Mouse (Mus musculus): ENCODE data around the gene Mtus2. TPM values are rescaled to one million over a fixed set of nuclear protein-coding genes. Genes with fewer than 3 reads are reported as not detected.
"Not testable (repeated sequence)": the region's sequence is repeated elsewhere in the genome, so short reads cannot be mapped to it uniquely, and the experiment has no call there.

Mtus2 gene
- total RNA-seq, 2 experiments from 2014 or later: 0.08 to 0.15 TPM

DNA sequence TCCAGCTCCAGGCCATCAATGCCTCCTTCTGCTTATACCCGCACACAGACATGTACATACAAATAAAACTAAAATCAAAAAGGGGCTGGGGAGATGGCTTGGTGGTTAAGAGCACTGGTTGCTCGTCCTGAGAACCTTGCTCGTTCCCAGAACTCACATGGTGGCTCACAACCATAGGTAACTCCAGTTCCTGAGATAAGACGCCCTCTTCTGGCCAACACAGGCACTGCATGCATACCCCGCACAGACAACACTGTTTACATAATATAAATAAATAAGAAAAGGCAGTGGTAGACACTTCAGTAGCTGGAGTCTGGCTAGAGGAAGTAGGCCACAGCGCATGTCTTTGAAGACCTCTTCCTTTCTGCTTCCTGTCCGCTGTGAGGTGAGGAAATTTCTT lies 335.7 kb downstream of the Mtus2 start:
- Histone ChIP-seq H3K27ac (no peak overlapping the region), H3K4me3 (no peak overlapping the region)
- intact Hi-C loops (cut with DNase I): no loop called here
- no peak for TF ChIP-seq CTCF (IDR thresholded peaks at IDR 0.05)
- DNase-seq: no peak

DNA sequence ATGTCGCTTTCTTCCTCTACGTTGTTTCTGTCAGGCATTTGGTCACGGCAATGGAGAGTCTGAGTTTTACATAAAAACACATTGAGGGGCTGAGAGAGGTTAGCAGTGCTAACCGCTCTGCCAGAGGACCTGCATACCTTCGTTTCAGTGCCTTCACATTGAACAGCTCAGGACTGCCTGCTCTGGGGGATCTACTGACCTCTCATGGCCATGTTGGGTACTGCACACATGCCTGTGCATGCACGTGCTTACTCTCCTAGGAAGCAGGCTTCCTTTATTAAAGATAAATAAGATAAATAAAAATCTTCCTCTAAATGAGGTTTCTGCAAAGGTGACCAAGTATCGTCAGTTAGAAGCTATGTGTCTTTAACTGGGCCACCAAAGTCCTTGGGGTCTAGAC lies 336.2 kb downstream of the Mtus2 start:
- intact Hi-C loops (cut with DNase I): no loop called here
- Histone ChIP-seq H3K4me3 (no peak overlapping the region), H3K27ac (no peak overlapping the region)
- no peak for DNase-seq
- peak; percentile 45 for TF ChIP-seq CTCF (IDR thresholded peaks at IDR 0.05)

DNA sequence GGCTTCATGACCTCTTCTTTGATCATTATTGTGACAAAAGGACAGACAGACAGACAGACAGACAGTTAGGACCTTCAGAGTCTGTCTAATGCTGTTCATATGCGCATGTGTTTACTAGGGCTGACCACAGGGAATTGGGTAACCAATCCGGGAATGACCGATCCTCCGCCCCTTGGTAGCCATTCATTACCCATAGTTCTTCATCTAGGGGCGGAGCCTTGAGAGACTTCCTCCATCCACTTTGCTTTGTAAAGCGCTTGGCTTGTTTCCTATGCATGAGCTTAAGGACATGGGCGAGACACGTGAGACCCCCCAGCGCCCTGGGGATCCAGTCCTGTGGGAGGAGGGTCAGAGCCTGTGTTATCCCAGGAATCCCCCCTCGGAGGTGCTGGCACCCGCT lies 345.8 kb downstream of the Mtus2 start:
- TF ChIP-seq CTCF (IDR thresholded peaks at IDR 0.05): no peak
- Histone ChIP-seq H3K4me3 (no peak overlapping the region), H3K27ac (no peak overlapping the region)
- intact Hi-C loops (cut with DNase I): no loop called here
- no peak for DNase-seq

DNA sequence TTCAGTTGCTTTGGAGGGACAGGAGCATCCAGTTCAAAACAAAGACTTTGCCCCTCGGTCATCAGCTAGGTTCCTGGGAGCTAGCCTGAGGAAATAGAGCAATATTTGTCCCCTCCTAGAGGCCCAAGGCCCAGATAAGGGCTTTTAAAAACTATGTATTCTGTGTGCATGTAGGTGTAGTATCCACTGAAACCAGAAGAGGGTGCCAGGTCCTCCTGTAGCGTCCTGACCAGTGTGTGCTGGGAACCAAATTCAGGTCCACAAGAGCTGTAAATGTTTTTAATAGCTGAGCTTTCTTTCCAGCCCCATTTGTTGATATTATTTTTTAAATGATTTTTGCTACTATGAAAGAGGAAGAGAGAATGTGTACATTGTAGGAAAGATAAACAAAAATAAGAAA lies 347.0 kb downstream of the Mtus2 start:
- no peak for TF ChIP-seq CTCF (IDR thresholded peaks at IDR 0.05)
- intact Hi-C loops (cut with DNase I): no loop called here

DNA sequence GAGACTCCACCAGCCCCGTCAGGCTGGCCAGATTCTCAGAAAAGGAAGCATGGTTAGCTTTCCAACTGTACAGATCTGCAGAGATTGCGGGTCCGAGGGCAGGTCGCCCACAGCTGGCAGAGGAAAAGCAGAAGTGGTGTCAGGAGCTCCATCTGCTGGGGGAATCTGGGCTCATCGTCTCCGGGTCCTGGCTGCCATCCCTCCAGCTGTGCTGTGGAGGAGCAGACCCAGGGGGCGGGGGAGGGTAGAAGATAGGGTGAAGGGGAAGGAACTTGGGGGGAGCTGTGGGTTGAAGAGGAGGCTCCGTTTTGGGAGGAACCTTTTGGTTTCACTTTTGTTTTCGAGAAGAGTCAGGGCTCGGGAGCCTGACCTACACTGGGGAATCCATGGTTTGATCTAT lies 353.7 kb downstream of the Mtus2 start:
- Histone ChIP-seq H3K27ac (no peak overlapping the region), H3K4me3 (peak overlapping the region; percentile 53)
- intact Hi-C loops (cut with DNase I): no loop called here
- TF ChIP-seq CTCF (IDR thresholded peaks at IDR 0.05): no peak
- no peak for DNase-seq

More for the DNA sequence above, 347.0 kb downstream of the Mtus2 start:
- no peak overlapping the region for H3K4me3 ChIP-seq
- DNase-seq: no peak
- no peak overlapping the region for H3K27ac ChIP-seq

DNA sequence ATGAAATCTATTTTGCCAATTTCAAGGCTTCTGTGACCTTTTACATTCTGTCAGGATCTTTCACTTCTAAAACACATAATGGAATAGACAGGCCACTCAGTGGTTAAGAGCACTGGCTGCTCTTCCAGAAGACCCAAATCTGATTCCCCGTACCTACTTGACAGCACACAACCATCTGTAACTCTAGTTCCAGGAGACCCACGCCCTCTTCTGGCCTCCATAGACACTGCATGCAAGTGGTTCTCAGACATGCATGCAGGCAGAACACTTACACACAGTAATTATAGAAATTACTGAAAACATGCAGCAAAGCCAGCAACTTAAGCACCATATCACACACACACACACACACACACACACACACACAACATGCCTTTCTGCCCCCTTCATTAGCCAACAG lies 355.3 kb downstream of the Mtus2 start:
- Histone ChIP-seq H3K27ac (no peak overlapping the region), H3K4me3 (no peak overlapping the region)
- no peak for TF ChIP-seq CTCF (IDR thresholded peaks at IDR 0.05)
- intact Hi-C loops (cut with DNase I): no loop called here
- DNase-seq: no peak

DNA sequence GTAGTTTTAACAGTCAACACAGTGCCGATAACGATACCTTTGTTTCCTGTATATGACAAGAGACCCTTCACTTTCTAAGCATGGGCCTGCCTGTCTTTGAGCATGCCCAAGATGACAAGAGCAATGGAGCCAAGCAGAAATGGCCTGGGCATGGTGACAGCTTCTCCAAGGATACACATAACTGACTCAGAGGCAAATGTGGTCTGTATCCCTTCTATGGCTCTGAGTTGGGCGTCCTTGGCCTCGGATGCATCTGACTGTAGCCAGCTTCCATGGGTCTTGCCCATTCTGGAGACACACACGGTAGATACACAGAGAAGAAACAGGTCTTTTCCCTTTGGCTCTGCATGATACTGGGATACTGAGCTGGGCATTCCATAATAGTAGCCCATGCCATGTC lies 357.8 kb downstream of the Mtus2 start:
- H3K4me3 ChIP-seq: no peak overlapping the region
- TF ChIP-seq CTCF (IDR thresholded peaks at IDR 0.05): no peak
- no peak overlapping the region for H3K27ac ChIP-seq
- intact Hi-C loops (cut with DNase I): no loop called here
- no peak for DNase-seq

DNA sequence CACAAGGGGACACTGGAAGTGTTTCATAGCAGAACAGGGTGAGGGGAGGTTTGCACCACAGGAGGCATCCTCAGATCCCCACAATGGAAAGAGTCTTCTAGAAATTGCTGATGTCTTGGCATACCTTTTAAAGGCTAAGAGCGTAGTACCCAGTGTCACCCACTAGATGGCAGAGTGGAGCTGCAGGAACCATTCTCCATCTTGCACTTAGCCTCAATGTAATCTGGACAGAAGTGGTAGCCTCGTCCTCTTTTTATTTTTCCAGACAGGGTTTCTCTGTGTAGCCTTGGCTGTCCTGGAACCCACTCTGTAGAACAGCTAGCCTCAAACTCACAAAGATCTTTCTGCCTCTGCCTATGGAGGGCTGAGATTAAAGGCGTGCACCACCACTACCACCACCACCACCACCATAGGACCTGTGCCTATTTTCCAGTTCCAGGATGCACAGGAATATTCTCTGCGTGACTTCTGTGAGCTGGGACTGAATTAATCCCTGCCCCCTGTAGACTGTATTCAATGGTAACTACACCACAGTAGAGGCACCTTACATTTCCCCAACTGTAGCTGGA lies 368.3 kb downstream of the Mtus2 start:
- TF ChIP-seq CTCF (IDR thresholded peaks at IDR 0.05): peak; percentile 94; the same call in 1 of the 2 replicates
- H3K4me3 ChIP-seq: no peak overlapping the region
- intact Hi-C loops (cut with DNase I): no loop called here
- peak; percentile 40 for DNase-seq
- no peak overlapping the region for H3K27ac ChIP-seq

DNA sequence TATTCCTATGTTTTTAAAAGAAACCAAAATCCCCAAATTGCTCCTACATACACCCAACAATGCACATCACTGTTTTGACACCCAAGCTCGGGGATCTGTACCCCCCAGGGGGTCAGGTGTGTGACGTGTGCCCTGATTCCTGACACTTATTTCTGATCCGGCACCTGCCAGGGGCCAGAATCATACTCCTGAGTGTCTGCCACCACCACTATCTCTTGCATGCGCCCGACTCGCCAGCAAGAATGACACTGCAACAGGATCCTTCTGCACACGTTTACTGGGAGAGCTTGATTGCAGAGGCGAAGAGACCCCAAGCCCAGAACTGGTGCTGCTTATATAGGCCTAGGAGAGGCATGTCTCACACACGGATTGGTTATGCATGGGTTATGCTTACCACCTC lies 369.2 kb downstream of the Mtus2 start:
- H3K4me3 ChIP-seq; intact Hi-C loops (cut with DNase I); H3K27ac ChIP-seq; DNase-seq: not testable (repeated sequence)

DNA sequence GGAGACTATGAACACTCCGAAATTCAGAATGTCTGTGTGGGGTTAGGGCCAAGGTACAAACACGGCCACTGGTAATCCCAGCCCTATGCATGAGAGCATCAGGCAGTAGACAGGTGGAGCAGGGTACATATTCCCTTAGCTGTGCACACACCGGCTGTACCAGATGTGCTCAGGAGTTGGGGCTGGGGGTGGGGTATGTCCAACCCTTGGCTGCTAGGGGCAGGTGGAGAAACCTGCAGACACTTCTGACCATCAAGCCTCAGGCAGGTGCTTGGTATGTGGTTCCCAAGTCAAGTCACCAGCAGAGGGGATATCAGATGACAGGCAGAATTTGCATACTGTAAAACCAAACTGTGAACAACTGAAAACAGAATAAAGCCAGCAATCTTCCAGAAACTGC lies 371.9 kb downstream of the Mtus2 start:
- no peak overlapping the region for H3K27ac ChIP-seq
- intact Hi-C loops (cut with DNase I): no loop called here
- TF ChIP-seq CTCF (IDR thresholded peaks at IDR 0.05): no peak
- no peak for DNase-seq
- H3K4me3 ChIP-seq: no peak overlapping the region

DNA sequence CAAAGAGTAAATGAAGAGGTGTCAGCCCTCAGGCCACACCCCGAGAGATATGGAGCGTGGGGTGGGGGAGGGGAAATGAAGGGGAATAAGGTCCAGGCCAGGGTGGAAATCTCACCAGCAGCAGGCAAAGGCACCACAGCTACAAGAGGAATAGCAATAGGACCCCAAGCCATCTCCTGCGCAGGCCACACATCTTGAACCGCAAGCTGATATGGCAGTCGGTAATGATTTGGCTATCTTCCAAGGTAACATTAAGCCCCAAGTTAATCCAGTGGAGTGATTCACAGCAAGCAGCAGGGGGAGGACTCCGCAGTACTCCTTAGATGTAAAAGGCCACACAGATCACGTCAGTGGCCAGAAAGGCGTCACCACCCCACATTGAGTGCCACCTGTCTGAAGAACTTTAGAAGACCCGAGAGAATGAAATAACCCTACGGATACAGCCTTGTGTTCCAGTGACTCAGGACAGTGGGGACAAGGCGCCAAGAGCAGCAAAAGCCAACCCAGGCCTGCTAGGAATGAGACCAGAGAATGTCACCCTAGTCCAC lies 374.2 kb downstream of the Mtus2 start:
- TF ChIP-seq CTCF (IDR thresholded peaks at IDR 0.05): no peak
- Histone ChIP-seq H3K27ac (no peak overlapping the region), H3K4me3 (no peak overlapping the region)
- intact Hi-C loops (cut with DNase I): no loop called here
- no peak for DNase-seq

DNA sequence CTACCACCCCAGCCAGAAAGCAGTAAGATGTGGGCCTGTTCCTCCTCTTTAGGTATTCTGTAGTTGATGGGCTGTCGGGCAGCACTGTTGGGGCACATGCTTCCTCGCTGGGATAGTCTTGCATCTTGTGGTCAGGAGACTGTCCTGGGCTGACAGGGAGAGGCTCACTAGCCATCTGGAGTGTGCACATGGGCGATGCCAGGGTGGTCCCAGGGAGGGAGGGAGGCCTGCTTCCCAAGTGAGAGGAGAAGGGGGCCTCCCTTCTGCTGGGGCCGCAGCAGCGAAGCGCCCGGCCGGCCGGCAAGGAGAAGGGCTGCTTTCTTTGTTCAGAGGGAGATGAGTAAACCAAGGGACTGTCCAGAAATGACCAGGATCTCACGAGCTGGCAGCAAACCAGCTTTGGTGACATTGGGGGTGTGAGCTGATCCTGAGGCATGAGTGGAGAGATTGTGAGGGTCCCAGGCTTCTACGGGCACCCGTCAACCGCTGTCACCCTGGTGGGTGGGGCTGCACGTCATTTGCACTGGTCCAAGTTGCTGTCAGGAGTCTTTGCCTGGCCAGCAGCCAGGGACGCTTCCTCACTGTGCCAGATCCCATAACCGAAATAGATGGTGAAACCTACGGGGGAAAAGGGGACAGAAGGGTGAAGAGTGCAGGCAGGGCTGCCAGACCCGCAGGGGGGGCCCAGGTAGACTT lies 375.0 kb downstream of the Mtus2 start:
- TF ChIP-seq CTCF (IDR thresholded peaks at IDR 0.05): no peak
- Histone ChIP-seq H3K4me3 (no peak overlapping the region), H3K27ac (no peak overlapping the region)
- intact Hi-C loops (cut with DNase I): loop anchor here (1.0 to 2.0 kb wide), 2 partner anchors 119 to 461 kb away; no protein-coding TSS in a partner anchor
- no peak for DNase-seq

DNA sequence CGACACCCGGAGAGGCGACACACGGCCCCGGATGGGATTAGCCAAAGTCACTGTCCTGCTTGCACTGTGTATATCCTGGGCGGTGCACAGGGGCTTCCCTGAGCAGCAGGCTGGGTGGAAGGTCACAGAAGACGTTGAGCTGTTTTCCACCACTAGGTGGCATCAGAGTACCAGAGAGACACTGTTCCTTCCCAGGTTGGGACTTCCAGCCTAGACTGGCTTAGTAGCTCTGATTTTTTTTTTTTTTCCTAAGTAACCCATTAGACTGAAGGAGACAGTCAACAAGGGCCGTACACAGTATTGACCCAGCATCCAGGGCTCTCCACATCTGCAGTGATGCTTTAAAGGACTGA lies 375.5 kb downstream of the Mtus2 start:
- peak; percentile 69 for DNase-seq
- Histone ChIP-seq H3K4me3 (no peak overlapping the region), H3K27ac (no peak overlapping the region)
- peak; percentile 94 for TF ChIP-seq CTCF (IDR thresholded peaks at IDR 0.05)
- intact Hi-C loops (cut with DNase I): loop anchor here (1.0 to 2.0 kb wide), 2 partner anchors 119 to 460 kb away; no protein-coding TSS in a partner anchor

DNA sequence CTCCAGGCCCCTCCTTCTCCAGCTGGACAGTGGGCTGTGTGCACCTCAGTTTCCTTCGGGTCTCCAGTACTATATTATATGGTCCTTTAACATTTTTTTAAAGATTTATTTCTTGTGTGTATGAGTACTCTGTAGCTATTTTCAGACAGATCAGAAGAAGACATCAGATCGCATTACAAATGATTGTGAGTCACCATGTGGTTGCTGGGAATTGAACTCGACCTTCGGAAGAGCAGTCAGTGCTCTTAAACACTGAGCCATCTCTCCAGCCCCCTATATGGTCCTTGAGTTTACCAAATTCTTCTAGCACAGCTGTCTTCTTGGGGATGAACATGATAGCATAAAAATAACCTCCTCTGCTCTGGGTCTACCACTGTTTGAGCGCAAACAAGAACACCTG lies 382.0 kb downstream of the Mtus2 start:
- intact Hi-C loops (cut with DNase I): no loop called here
- no peak for DNase-seq
- no peak overlapping the region for H3K27ac ChIP-seq
- no peak overlapping the region for H3K4me3 ChIP-seq
- TF ChIP-seq CTCF (IDR thresholded peaks at IDR 0.05): no peak
